Mouse (Mus musculus): Measurements from ENCODE around the gene Stxbp4. TPM values are rescaled to one million over a fixed set of nuclear protein-coding genes. Genes with fewer than 3 reads are reported as not detected.

The Stxbp4 gene
- total RNA-seq, 1 experiment, result 10.8 TPM

GRCm38 (mm10) chr11:90553963-90554362, 83.9 kb downstream of the Stxbp4 start:
- Histone ChIP-seq H3K27ac (ENCODE audit: insufficient read depth, low read depth, low read length, poor library complexity, severe bottlenecking) (no peak overlapping the region), H3K4me1 (ENCODE audit: control insufficient read depth in 2 of 2, insufficient read depth in 2 of 2, low read length in 2 of 2, poor library complexity in 1 of 2) (no peaks in the 10 kb centered on the region), H3K4me3 (ENCODE audit: insufficient read depth in 1 of 2, low read depth in 1 of 2, low read length in 2 of 2, poor library complexity in 1 of 2, severe bottlenecking in 1 of 2) (no peak overlapping the region), H3K36me3 (ENCODE audit: control insufficient read depth, insufficient read depth, low read length, poor library complexity, severe bottlenecking) (no peaks in the 10 kb centered on the region), H3K9me3 (ENCODE audit: control insufficient read depth, insufficient read depth, low read depth, low read length) (no peaks in the 10 kb centered on the region), H3K9ac (ENCODE audit: insufficient read depth, low read depth, low read length, poor library complexity, severe bottlenecking) (no peak overlapping the region)
- in situ Hi-C loops (cut with MboI; ENCODE audit: low sequenced_read_pairs in 2 of 2, unreplicated experiment in 2 of 2), result no loop called here
- no peak for DNase-seq (ENCODE audit: low read depth, low spot score)
- TF ChIP-seq ZNF384 (IDR thresholded peaks at IDR 0.05; ENCODE audit: low read depth, low read length) (no peak), CHD2 (IDR thresholded peaks at IDR 0.05; ENCODE audit: low read depth, low read length) (no peak), ZC3H11A (IDR thresholded peaks at IDR 0.05; ENCODE audit: borderline replicate concordance, low read depth, low read length) (no peak), MAFK (IDR thresholded peaks at IDR 0.05; ENCODE audit: insufficient read depth, low read depth, low read length) (no peak), HCFC1 (IDR thresholded peaks at IDR 0.05; ENCODE audit: borderline replicate concordance, insufficient read depth, low read length) (no peak)

- H3K9ac ChIP-seq (ENCODE audit: insufficient read depth, low read depth, low read length, poor library complexity, severe bottlenecking), result no peak overlapping the region
- H3K36me3 ChIP-seq (ENCODE audit: control insufficient read depth, insufficient read depth, low read length, poor library complexity, severe bottlenecking), result no peaks in the 10 kb centered on the region
- no peak overlapping the region for H3K4me3 ChIP-seq (ENCODE audit: insufficient read depth in 1 of 2, low read depth in 1 of 2, low read length in 2 of 2, poor library complexity in 1 of 2, severe bottlenecking in 1 of 2)
- no peak overlapping the region for H3K27ac ChIP-seq (ENCODE audit: insufficient read depth, low read depth, low read length, poor library complexity, severe bottlenecking)
- H3K9me3 ChIP-seq (ENCODE audit: control insufficient read depth, insufficient read depth, low read depth, low read length), result no peaks in the 10 kb centered on the region
- no peak for DNase-seq (ENCODE audit: low read depth, low spot score)
- in situ Hi-C loops (cut with MboI; ENCODE audit: low sequenced_read_pairs in 2 of 2, unreplicated experiment in 2 of 2), result no loop called here
- H3K4me1 ChIP-seq (ENCODE audit: control insufficient read depth in 2 of 2, insufficient read depth in 2 of 2, low read length in 2 of 2, poor library complexity in 1 of 2), result no peaks in the 10 kb centered on the region
- no peak for TF ChIP-seq CHD2 (IDR thresholded peaks at IDR 0.05; ENCODE audit: low read depth, low read length)
Measured at GRCm38 (mm10) chr11:90552303-90553201, 85.3 kb downstream of the Stxbp4 start.

GRCm38 (mm10) chr11:90548560-90548959, 89.3 kb downstream of the Stxbp4 start:
- TF ChIP-seq ZC3H11A (IDR thresholded peaks at IDR 0.05; ENCODE audit: borderline replicate concordance, low read depth, low read length) (no peak), HCFC1 (IDR thresholded peaks at IDR 0.05; ENCODE audit: borderline replicate concordance, insufficient read depth, low read length) (no peak), MAFK (IDR thresholded peaks at IDR 0.05; ENCODE audit: insufficient read depth, low read depth, low read length) (no peak), CHD2 (IDR thresholded peaks at IDR 0.05; ENCODE audit: low read depth, low read length) (no peak), ZNF384 (IDR thresholded peaks at IDR 0.05; ENCODE audit: low read depth, low read length) (no peak)
- no peaks in the 10 kb centered on the region for H3K9me3 ChIP-seq (ENCODE audit: control insufficient read depth, insufficient read depth, low read depth, low read length)
- no peak overlapping the region for H3K9ac ChIP-seq (ENCODE audit: insufficient read depth, low read depth, low read length, poor library complexity, severe bottlenecking)
- H3K4me3 ChIP-seq (ENCODE audit: insufficient read depth in 1 of 2, low read depth in 1 of 2, low read length in 2 of 2, poor library complexity in 1 of 2, severe bottlenecking in 1 of 2), result no peak overlapping the region
- no peak overlapping the region for H3K27ac ChIP-seq (ENCODE audit: insufficient read depth, low read depth, low read length, poor library complexity, severe bottlenecking)
- no peaks in the 10 kb centered on the region for H3K4me1 ChIP-seq (ENCODE audit: control insufficient read depth in 2 of 2, insufficient read depth in 2 of 2, low read length in 2 of 2, poor library complexity in 1 of 2)
- in situ Hi-C loops (cut with MboI; ENCODE audit: low sequenced_read_pairs in 2 of 2, unreplicated experiment in 2 of 2), result no loop called here
- H3K36me3 ChIP-seq (ENCODE audit: control insufficient read depth, insufficient read depth, low read length, poor library complexity, severe bottlenecking), result no peaks in the 10 kb centered on the region
- no peak for DNase-seq (ENCODE audit: low read depth, low spot score)

GRCm38 (mm10) chr11:90538636-90539263, 99.1 kb downstream of the Stxbp4 start:
- Histone ChIP-seq H3K9ac (ENCODE audit: insufficient read depth, low read depth, low read length, poor library complexity, severe bottlenecking) (no peak overlapping the region), H3K4me3 (ENCODE audit: insufficient read depth in 1 of 2, low read depth in 1 of 2, low read length in 2 of 2, poor library complexity in 1 of 2, severe bottlenecking in 1 of 2) (no peak overlapping the region), H3K9me3 (ENCODE audit: control insufficient read depth, insufficient read depth, low read depth, low read length) (no peaks in the 10 kb centered on the region), H3K36me3 (ENCODE audit: control insufficient read depth, insufficient read depth, low read length, poor library complexity, severe bottlenecking) (no peaks in the 10 kb centered on the region), H3K27ac (ENCODE audit: insufficient read depth, low read depth, low read length, poor library complexity, severe bottlenecking) (no peak overlapping the region), H3K4me1 (ENCODE audit: control insufficient read depth in 2 of 2, insufficient read depth in 2 of 2, low read length in 2 of 2, poor library complexity in 1 of 2) (no peaks in the 10 kb centered on the region)
- in situ Hi-C loops (cut with MboI; ENCODE audit: low sequenced_read_pairs in 2 of 2, unreplicated experiment in 2 of 2), result no loop called here
- no peak for TF ChIP-seq HCFC1 (IDR thresholded peaks at IDR 0.05; ENCODE audit: borderline replicate concordance, insufficient read depth, low read length)
- no peak for TF ChIP-seq ZNF384 (IDR thresholded peaks at IDR 0.05; ENCODE audit: low read depth, low read length)
- TF ChIP-seq ZC3H11A (IDR thresholded peaks at IDR 0.05; ENCODE audit: borderline replicate concordance, low read depth, low read length), result no peak
- TF ChIP-seq MAFK (IDR thresholded peaks at IDR 0.05; ENCODE audit: insufficient read depth, low read depth, low read length), result no peak
- no peak for TF ChIP-seq CHD2 (IDR thresholded peaks at IDR 0.05; ENCODE audit: low read depth, low read length)
- DNase-seq (ENCODE audit: low read depth, low spot score), result no peak
